Mouse (Mus musculus) adrenal gland (tissue): ENCODE results near the gene Ntan1.
"Not testable (repeated sequence)": the region's sequence is repeated elsewhere in the genome, so short reads cannot be mapped to it uniquely, and the experiment has no call there.

Experiments
- intact Hi-C: fragments of 180-260 bp; cut with DNase I; formaldehyde crosslinking; loops from one replicate; pipeline ENCODE4 v1.15.1; 2025
- long read RNA-seq, 2 experiments: library from polyadenylated mRNA; unstranded; transcript quantifications; one replicate each; pipeline ENCODE4 v2.0.0; 2020; ENCODE audit warnings: borderline replicate concordance in 1 of 2; ENCODE audit not compliant: insufficient replicate concordance in 1 of 2

Ntan1 gene
- long read RNA-seq, experiment 1, transcript Ntan1-205 (9 exons, 1,014 nt) = major isoform, 12 of 51 reads
- long read RNA-seq, experiment 1, transcript Ntan1-201 (10 exons, 1,175 nt) = minor isoform, 10 of 51 reads
- long read RNA-seq, experiment 1, partial matches to known transcripts = 1 of 51 reads
- long read RNA-seq, experiment 1, other reads (novel, unspliced or antisense) = 26 of 51 reads
- long read RNA-seq, experiment 2, transcript Ntan1-201 (10 exons, 1,175 nt) = minor isoform, 14 of 76 reads
- long read RNA-seq, experiment 2, transcript Ntan1-205 (9 exons, 1,014 nt) = major isoform, 24 of 76 reads
- long read RNA-seq, experiment 2, partial matches to known transcripts = 3 of 76 reads
- long read RNA-seq, experiment 2, other reads (novel, unspliced or antisense) = 34 of 76 reads

GRCm38 (mm10) chr16:13818560-13819393 lies at the start of gene Ntan1:
Gene Ntan1, plus strand, starts transcription at chr16:13818845.
- intact Hi-C loops = no loop called here

DNA sequence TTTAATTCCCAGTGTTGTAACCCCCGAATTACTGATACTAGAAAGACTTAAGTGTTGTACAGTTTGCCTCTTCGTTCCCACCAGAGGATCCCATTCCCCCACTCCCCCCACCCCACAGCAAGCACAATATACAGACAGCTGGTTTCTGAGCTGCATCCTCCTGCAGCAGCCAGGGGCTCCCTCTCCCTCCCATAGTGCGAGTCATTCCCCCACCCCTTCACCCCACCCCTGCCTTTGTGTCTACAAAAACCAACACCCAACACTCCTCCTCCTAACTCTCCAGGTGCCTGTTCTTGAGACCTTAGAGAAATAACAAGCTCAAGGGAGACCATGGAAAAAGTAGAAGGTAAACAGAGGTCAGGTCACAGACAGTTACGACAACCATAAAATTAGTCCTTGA lies 47.0 kb upstream of the Ntan1 start:
- intact Hi-C loops = not testable (repeated sequence)

DNA sequence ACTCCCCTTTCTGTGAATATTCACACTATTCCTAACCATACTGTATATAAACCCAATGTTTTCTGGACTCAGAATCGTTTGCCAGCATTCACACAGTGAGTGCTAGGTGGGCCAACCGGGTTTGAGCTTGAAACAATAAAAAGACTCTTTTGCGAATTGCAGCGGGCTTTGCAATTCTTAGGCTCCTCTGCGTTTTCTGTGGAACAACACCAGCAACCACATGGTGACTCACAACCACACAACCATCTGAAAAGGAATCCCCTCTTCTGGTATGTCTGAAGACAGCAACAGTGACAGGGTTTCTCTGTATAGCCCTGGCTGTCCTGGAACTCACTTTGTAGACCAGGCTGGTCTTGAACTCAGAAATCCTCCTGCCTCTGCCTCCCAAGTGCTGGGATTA lies 46.6 kb upstream of the Ntan1 start:
- intact Hi-C loops = not testable (repeated sequence)

DNA sequence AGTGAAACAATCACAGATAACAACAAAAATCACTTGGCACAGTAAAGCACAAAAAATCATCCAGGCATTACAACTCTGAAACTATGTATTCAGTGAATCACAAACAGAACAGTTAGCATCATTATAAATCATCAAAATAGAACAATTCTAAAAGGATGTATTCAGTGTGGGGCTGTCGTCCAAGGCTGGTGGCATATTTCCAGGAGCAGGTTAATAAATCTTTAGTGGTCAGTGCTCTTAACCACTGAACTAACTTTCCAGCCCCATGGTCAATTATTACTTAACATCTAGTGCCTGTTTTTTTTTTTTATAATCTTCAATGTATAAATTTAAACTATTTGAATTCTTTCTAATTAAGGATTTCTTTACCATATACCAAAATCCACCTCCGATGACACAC lies 44.6 kb upstream of the Ntan1 start:
- intact Hi-C loops = not testable (repeated sequence)

DNA sequence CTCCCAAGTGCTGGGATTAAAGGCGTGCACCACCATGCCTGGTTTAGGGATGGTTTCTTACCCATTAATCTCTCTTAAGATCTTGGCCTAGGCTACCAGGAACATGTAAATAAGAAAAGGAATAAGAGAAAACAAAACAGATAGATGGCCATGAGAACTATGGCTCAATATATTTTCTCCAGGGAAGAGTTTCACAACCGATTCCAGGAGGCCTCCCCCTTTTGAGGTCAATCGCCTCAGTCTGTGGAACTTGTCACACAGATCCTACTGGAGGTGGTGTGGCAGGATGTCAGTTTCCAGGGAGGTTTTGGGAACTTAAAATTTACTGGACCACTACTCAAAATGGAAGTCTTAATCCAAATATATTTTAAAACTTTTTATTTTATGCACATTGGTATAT lies 44.0 kb upstream of the Ntan1 start:
- intact Hi-C loops = not testable (repeated sequence)

DNA sequence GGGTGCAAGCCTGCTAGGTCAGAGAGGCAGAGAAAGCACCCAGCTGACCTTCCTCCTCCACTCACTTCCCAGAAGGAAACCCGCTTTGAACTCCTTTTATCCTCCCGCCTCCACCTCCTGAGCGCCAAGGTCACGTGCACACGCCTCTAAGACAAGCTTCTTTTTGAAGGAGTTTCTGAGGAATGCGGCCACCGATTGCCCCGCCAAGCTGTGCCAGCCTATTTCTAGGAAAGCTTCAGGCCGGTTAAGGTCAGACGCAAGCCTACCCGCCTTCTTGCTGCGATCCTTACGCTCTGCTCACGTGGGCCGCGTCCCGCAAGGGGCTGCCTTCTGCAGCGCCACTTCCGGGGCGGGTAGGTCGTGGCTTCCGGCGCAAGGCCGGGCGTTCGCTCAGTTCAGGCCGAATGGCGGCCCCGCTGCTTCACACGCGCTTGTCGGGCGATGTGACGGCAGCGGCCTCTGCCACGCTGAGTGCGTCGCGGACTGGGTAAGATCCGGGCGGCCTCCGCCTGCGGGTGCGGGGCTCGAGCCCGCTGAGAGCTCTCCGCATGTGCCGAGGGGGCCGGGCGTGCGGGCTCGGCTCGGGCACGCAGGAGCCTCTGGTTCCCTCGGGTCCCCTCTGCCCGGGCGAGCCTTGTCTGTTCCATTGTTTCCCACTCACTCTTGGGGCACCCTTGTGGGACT lies 38.1 kb upstream of the Ntan1 start, which contains the start of gene Rrn3:
Gene Rrn3, plus strand, starts transcription at position 356 of the 684 bp plus-strand sequence.
- intact Hi-C loops = no loop called here

DNA sequence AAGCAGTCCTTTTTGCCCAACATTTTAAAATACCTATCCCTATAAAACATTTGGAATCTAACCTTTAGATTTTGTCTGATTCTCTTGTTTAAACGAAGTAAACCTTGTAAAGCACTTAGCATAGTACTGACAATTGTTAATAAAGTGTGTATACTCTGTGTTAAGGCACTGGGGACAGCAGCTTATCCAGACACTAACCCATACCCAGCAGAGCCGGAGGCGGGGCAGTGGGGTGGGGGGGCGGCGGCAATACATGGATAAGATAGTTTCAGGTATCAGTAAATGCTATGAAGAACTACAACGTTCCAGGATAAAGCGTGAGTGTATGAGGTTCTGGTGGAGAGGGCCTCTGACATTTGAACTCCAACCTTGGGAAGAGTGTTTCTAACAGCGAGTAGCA lies 37.4 kb upstream of the Ntan1 start:
- intact Hi-C loops = no loop called here

GRCm38 (mm10) chr16:13785932-13786331 lies 32.7 kb upstream of the Ntan1 start:
- intact Hi-C loops = no loop called here

GRCm38 (mm10) chr16:13793441-13793840 lies 25.2 kb upstream of the Ntan1 start:
- intact Hi-C loops = not testable (repeated sequence)

DNA sequence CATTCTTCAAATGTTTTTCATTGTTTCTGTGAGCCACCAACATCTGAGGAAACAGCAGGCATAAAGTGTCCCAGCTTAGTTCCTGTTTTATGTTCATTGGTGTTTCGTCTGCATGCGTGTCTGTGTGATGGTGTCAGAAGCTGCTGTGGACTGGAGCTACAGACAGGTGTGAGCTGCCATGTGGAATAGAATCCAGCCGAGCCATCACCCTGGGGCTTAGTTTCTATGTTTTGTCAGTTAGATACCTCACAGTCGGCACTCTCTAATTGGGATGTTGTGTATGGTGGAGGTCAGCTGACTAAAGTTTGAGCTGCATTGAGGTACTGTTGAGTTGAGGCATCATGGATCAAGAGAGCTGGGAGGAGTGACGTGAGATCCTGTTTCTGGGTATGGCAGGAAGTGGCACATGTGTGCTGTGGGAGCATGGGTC lies 21.9 kb upstream of the Ntan1 start:
- intact Hi-C loops = no loop called here

GRCm38 (mm10) chr16:13801231-13801630 lies 17.4 kb upstream of the Ntan1 start:
- intact Hi-C loops = no loop called here

GRCm38 (mm10) chr16:13804666-13805065 lies 14.0 kb upstream of the Ntan1 start:
- intact Hi-C loops = no loop called here

- intact Hi-C loops = no loop called here
Measured at GRCm38 (mm10) chr16:13807616-13808015, 11.0 kb upstream of the Ntan1 start.

- intact Hi-C loops = no loop called here
Measured at GRCm38 (mm10) chr16:13808410-13808809, 10.2 kb upstream of the Ntan1 start.

DNA sequence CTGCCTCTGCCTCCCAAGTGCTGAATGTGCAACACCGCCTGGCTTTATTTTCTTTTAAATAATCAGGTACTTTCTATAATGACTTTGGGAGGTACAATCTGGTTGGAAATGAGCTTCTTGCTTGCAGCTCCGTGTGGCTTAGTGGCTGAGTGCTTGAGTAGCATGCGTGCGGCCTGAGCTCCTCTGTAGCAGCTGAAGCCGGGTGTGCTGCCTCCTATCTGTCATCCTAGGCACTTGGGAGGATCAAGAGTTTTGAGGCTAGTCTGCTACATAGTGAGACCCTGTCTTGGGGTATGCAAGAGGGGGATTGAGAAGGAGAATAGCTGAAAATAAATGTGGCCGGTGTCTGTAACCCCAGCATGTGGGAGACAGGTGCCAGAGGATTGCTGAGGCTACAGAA lies 6.5 kb upstream of the Ntan1 start:
- intact Hi-C loops = no loop called here

DNA sequence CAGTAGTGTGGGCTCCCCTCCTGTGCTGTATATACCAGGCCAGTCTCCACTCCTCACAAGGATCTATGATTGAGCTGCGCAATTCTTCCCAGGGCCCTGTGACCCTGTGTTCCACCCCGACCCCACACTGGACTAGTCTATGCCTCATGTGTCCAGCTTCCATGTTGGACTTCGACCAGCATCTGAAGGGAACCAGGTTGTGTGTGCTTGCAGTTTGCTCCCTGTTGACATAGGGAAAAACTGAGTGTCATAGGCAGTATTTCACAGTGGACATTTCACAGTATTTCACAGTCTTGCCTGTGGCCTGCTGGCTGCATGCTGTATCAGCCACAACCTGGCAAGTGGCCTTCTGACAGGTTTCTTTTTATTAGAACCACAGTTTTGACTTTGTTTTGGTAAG lies 5.4 kb upstream of the Ntan1 start:
- intact Hi-C loops = no loop called here

- intact Hi-C loops = no loop called here
Measured at GRCm38 (mm10) chr16:13819394-13819743, 724 bp downstream of the Ntan1 start.

DNA sequence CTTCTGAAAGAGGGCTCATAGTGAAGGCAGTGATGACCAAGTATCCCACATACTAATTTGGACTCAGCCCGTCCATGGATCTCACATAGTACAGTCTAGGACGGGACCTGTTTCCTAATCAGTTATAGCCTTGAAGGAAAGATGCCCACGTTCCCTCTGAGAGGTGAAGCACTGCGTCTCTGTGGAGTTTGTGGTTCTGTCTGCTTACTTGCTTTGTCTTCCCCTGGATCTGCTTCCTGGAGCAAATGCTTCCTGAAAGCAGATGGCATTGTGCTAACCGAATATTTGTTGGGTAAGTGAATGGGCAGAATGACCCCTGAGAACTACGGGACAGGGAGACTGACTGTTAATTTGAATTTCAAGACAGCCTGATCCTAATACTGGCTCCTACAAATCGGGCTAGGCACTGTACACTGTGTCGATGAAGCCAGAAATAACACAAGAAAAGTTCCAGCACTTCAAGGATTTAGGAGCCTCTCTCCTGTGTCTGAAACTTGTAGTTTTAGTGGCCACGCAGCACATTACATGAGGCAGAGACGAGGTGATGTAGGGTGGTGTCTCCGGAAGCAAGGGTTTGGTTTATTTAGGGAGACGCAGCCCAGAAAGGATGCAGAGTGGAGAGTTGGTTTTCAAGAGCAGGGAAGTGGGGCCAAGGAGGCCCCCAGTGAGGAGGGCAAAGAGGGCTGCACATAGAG lies 1.3 kb downstream of the Ntan1 start:
- intact Hi-C loops = no loop called here

- intact Hi-C loops = no loop called here
Measured at GRCm38 (mm10) chr16:13820771-13821170, 2.1 kb downstream of the Ntan1 start.

GRCm38 (mm10) chr16:13825781-13826490 lies 7.3 kb downstream of the Ntan1 start:
- intact Hi-C loops = no loop called here

GRCm38 (mm10) chr16:13826511-13826910 lies 7.9 kb downstream of the Ntan1 start:
- intact Hi-C loops = no loop called here
